Mouse (Mus musculus): ENCODE results near the gene Rasgef1b.

Rasgef1b gene

DNA sequence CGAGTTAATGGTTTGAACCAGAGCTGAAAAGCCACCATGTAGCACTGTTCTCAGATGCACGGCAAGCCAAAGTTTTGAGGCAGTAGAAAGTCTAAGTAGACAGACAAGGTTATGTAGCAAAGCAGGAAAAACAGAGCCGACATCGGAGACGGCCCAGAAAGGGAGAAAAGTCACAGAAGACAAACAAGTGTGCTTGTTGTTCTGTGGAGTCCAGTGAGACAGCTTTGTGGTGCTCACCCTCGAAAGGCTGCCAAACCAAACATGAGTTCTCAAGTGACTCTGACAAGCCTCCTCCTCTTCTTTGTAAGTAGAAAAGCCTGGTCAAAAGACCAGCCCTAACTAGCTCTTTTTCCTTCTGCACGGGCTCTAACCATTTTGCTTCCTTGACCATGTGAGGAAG lies 338.1 kb downstream of the Rasgef1b start:
- no peak for DNase-seq

- DNase-seq, result no peak
Observed at GRCm38 (mm10) chr5:99390314-99390713, 338.6 kb downstream of the Rasgef1b start.

DNA sequence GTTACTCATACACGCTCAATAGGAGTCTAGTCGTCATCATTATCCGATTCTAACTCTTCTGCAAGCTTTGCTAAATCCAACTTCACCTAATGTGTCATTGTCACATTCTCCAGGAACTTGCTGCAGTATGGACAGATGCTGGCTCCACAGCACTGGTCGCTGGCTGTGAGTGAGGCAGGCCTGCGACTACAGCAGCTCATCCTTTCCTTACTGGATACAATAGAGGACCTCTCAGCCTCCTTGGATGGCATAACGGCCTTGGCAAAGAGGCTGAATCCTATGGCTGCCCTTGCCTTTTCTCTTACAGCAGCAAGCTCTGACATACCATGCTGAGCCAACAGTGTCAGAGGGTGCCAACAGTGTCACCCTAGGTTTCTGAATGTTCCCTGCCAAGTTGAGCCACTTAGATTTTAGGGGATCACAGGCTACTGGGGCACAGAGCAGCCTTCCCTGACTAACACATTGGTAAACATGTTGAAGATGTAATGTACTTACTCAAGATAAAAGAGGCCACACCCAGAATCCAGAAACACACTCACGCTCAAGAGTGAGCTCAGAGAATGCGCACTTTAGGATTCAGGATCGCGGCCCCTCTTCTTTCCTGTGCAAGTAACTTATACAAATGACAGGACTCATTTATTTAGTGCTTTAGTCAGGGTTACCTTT lies 340.1 kb downstream of the Rasgef1b start:
- no peak for DNase-seq

DNA sequence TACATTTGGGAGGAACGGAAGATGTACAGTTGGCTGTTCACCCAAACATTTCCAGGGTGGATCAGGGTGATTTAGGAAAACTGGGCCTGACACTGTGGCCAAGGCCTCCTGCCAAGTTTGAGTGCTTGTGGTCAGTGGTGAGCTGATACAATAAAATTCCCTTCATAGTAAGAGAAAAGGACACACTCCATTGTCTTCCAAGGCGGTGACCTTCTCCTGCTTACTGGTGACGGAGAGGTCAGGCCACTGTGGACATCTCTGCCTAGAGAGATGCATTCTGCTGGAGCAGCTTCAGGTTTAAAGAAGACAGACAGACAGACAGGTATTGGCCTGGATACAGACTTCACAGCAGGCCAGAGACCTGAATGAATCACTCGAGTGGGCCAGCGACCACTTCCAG lies 340.7 kb downstream of the Rasgef1b start:
- no peak for DNase-seq

- DNase-seq, result peak; percentile 56
Observed at GRCm38 (mm10) chr5:99387185-99387981, 341.5 kb downstream of the Rasgef1b start.

- no peak for DNase-seq
Observed at GRCm38 (mm10) chr5:99386246-99386845, 342.5 kb downstream of the Rasgef1b start.

- no peak for DNase-seq
Observed at GRCm38 (mm10) chr5:99385737-99386136, 343.1 kb downstream of the Rasgef1b start.

DNA sequence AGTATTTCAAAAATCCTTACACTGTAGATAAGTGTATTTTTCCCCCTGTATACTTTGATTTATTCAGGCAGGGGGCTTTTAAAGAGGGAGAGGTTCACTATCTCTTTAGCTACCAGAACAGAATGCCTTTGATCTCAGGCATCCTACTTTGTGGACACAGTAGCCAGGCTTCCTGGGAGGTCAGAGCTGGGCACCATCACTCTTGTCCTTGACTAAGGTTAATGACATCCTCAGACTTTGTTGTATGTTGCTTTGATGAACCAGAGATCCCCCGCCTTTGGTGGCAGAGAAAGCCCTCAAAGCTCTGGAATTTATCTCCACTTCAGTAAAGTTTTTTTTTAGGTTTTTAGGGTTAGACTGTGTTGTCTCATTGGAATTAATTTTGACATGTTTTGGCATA lies 343.8 kb downstream of the Rasgef1b start:
- DNase-seq, result no peak

DNA sequence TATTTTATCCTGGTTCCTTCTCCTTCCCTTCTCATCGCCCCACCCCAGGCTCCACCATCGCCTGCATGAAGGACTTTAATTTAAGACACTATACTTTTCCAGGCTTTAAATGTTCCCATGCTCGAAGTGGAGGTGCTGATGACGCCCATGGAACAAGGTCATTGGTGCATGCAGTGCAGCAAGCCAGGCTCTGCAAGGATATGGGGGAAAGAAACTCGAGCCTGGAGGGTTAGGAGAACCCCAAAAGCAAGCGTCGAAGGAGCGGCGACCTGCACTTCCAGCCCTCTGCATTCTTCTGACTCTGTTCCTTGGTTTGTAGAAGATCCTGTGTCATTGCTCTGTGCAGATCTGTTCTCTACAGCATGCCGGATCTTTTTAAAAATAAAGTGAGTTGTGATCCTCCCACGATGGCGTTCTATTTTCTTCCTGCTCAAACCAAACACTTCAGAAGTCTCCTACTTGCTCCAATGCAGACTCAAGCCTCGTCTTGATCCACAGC lies 345.0 kb downstream of the Rasgef1b start:
- DNase-seq, result peak; percentile 18

GRCm38 (mm10) chr5:99382786-99383185 lies 346.1 kb downstream of the Rasgef1b start:
- no peak for DNase-seq

DNA sequence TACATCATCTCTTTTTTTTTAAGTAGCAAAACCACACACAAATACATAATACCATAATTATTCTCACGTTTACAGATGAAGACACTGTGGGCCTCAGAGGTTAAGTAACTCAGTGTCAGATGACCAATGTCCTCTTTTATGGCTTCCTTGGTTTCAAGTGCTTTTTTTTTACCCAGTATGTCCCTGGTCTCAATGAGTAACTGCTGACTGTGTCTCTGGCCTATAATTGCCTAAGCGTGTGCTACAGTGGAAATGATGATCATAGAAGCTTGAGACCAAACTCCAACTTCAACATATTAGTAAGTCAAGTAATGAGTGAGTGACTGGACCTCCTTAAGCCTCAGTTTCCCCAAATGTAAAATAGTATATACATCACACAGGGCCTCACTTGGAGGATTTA lies 347.2 kb downstream of the Rasgef1b start:
- DNase-seq, result no peak

GRCm38 (mm10) chr5:99380882-99381281 lies 348.0 kb downstream of the Rasgef1b start:
- DNase-seq, result no peak

DNA sequence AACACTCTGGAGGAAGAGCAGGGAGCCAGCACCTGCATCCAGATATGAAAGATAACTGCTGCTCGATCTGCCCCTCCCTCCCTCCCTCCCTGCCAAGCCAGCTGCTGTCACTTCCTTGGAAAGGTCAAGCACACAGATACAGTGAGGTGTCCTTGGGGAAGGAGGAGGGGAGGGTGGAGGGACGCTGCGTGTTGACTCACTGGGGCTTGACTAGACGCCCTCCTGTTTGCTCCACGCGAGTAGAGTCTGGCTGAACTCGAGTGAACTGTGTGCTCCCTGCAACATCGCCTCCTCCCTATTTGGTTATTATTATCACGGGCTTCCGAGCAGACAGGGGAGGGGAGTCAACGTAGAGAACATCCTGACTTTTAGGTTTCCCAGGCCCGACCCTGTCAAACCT lies 348.7 kb downstream of the Rasgef1b start:
- no peak for DNase-seq

GRCm38 (mm10) chr5:99378437-99379226 lies 350.2 kb downstream of the Rasgef1b start:
- DNase-seq, result no peak

DNA sequence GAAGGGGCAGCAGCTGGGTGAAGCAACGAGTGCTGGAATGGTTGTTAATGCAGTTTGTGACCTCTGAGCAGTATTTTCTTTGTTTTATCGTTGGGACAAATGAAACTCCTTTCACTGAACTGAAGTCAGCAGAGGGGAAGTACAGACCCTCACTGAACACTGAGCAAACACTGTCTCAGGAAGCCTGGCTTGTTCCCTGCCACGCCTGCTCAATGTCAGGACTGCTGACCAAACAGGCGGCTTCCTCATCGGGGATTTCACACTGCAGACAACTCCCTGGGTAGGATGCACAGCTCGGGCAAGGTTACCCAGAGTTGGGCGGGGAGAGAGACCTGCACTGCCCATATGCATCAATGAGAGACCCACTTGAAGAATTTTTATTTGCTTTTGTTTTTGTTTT lies 353.1 kb downstream of the Rasgef1b start:
- DNase-seq, result no peak

- DNase-seq, result no peak
Observed at GRCm38 (mm10) chr5:99374460-99374859, 354.4 kb downstream of the Rasgef1b start.

GRCm38 (mm10) chr5:99373570-99374151 lies 355.2 kb downstream of the Rasgef1b start:
- DNase-seq, result no peak

DNA sequence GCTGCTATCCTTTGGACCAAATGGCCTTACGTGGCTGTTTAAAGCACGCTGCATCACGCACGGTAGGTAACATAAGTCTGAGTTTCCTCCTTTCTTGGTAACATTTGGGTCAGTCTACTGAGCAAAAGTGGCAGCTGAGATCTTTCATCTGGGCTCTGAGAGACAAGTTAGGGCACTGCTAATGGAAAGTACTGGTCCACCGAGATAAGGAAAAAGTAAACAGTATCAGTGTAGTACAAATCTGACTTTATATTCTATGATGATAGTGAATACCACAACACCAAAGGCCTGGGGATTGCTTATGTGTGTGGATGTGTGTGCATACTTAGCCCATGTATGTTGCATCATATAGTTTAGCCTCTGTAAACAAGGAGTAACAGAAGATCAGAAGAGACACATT lies 358.2 kb downstream of the Rasgef1b start:
- DNase-seq, result no peak

DNA sequence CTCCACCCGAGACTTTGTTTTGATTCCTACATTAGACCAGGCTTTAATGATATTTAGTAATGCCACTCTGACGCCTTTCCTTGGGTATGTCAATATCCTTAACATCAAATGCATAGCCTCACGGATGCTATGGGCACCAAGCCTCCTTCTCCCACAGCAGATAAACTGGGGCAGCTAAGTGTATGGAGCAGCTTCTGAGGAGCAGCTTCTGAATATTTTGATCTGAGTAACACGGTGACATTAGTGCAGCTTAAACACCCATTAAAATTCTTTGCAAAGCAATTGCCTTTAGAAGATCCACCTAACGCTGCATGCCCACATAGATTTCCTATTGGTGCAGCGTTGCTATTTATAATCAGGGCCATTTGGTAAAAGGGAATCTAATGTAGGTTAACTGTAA lies 359.6 kb downstream of the Rasgef1b start:
- no peak for DNase-seq

DNA sequence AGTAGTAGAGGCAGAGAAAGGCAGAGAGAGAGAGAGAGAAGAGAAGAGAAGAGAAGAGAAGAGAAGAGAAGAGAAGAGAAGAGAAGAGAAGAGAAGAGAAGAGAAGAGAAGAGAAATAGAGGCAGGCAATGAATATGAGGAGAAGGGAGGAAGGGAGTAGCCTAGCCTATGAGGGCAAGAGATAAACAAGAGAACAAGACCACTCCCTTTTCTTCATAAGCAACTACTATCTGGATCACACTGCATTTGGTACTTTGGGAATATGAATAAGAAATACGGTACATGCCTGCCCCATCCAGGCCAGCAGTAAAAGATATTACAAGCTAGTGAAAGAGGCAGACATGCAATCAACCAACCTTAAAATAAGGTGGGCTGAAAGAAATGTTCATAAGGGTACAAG lies 360.2 kb downstream of the Rasgef1b start:
- no peak for DNase-seq

GRCm38 (mm10) chr5:99360531-99360930 lies 368.3 kb downstream of the Rasgef1b start:
- no peak for DNase-seq

GRCm38 (mm10) chr5:99359251-99359650 lies 369.6 kb downstream of the Rasgef1b start:
- DNase-seq, result no peak

Data from right cerebral cortex, postnatal 14 days (tissue).